Mouse (Mus musculus) testis, postnatal 10 days (tissue): ENCODE results near the gene C030005K15Rik.
"Not testable (repeated sequence)": the region's sequence is repeated elsewhere in the genome, so short reads cannot be mapped to it uniquely, and the experiment has no call there.

ENCODE experiments used
- DNase-seq: peaks from one replicate; pipeline ENCODE4 v3.0.0; 2021; ENCODE audit warnings: low spot score

C030005K15Rik gene

GRCm38 (mm10) chr10:97726655-97727054 is at the start of gene C030005K15Rik:
C030005K15Rik (minus strand) TSS chr10:97726755.
- not testable (repeated sequence) for DNase-seq

- no peak for DNase-seq
Measured at GRCm38 (mm10) chr10:97768171-97768749, 41.7 kb upstream of the C030005K15Rik start.

GRCm38 (mm10) chr10:97753821-97754220 is 27.3 kb upstream of the C030005K15Rik start:
- no peak for DNase-seq

DNA sequence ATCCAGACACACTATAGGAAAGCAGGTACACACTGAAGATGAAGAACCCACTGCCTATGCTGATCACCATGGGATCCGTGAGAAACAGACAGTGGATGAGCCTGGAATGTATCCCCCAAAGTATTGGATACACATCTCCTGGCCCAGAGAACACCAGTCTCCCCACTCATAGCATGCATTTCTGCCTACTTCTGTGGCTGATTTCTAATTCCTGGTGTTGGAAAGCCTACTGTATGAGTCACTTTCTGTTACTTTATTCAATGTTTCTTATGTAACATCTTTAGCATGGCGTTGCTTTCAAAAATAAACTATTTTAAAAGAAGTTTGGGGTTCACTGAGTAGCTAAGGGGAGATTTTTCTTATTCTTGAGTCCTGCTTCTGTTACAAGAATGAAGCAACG is 20.7 kb upstream of the C030005K15Rik start:
- no peak for DNase-seq

GRCm38 (mm10) chr10:97725929-97726328 is 626 bp downstream of the C030005K15Rik start:
- DNase-seq: no peak

- no peak for DNase-seq
Measured at GRCm38 (mm10) chr10:97722709-97723108, 3.8 kb downstream of the C030005K15Rik start.

GRCm38 (mm10) chr10:97720625-97721024 is 5.9 kb downstream of the C030005K15Rik start:
- no peak for DNase-seq

GRCm38 (mm10) chr10:97718021-97718420 is 8.5 kb downstream of the C030005K15Rik start:
- DNase-seq: no peak

- no peak for DNase-seq
Measured at GRCm38 (mm10) chr10:97717233-97717632, 9.3 kb downstream of the C030005K15Rik start.

DNA sequence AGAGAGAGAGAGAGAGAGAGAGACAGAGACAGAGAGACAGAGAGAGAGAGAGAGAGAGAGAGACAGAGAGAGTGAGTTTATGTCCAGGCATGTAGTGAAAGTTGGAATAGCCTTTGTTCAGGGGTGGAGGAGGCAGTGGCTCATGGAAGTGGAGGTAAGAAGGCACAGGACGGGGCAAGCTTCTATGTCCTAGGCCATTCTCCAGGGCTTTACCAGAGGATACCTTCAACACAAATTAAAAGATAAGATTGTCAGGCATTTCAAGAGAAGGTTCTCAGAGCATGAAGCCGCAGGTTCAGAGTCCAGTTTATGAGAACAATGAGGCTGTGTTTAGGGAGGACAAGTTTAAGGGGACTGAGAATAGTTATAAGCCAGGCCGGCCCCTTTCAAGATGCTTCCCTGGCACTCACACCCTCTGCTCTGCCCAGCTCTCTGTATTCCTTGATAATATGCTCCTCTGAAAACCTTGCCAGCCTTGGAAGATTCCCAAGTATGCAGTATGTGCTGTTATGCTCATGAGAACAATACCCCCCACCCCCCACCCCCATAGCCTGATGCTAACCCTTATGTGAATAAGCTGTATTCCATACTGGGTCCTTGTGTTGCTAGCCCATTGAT is 11.2 kb downstream of the C030005K15Rik start:
- DNase-seq: no peak

DNA sequence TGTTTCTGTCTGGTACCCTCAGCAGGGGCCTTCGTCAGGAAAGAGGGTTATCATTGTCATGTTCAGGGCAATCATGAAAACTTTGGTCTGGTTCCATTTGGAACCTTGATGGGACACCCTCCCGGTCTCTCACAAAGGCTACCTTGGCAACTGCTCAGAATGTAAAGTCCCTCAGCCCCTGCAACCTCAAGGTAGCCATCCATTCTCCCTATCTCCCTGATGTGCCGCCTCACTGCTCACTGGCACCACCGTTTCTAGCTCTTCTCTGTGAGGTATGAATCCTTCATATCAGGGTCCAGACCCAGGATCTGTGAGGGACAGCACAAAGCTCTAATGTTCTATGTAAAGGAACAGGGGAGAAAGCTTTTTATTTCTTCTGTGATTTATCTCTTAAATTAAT is 12.0 kb downstream of the C030005K15Rik start:
- no peak for DNase-seq

DNA sequence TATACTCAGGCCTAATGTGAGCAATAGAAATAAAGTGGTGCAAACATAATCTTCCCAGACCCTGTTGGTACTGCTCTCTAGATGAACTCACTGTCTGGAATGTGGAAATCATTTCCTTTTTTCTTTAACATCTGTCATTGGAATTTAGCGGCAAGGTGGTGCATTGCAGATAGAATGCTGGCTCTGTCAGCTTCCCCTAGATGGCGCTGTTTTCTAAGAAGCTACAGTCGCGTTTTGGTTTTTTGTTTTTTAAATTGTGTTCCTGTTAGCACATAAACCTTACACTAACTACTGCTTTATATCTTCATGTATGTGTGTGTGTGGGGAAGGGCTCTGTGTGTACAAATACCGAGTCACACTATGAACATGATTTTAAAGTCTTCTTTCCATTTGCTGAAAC is 13.9 kb downstream of the C030005K15Rik start:
- DNase-seq: peak; percentile 46

DNA sequence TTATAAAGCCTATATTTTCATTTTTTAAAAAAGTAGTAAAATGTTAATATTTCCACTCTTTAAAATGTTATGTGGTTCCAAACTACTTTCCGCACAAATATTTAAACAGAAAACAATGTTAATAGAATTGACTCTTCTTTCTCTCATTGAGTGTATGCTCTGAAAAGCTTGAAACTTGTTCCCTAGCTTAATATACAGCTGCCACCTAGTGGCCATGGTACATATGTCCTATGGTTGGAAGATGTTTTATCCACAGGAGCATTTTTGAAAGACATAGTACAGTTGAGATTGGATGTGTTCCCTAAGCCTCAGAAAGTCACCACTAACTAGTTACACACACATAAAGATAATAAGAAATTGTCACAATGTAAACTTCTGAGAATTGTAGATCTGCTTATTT is 22.0 kb downstream of the C030005K15Rik start:
- DNase-seq: peak; percentile 54

DNA sequence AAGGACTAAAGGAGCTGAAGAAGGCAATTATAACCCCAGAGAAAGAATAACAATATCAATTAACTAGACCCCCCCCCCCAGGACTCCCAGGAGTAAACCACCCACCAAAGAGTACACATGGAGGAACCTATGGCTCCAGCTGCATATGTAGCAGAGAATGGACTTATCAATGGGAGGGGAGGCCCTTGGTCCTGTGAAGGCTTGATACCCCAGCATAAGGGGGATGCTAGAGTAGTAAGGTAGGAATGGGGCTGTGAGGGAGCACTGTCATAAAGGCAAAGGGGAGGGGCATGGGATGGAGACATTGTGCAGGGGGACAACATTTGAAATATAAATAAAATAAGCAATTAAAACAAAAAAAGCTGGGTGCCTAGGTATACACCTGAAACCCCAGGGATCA is 24.2 kb downstream of the C030005K15Rik start:
- DNase-seq: no peak

DNA sequence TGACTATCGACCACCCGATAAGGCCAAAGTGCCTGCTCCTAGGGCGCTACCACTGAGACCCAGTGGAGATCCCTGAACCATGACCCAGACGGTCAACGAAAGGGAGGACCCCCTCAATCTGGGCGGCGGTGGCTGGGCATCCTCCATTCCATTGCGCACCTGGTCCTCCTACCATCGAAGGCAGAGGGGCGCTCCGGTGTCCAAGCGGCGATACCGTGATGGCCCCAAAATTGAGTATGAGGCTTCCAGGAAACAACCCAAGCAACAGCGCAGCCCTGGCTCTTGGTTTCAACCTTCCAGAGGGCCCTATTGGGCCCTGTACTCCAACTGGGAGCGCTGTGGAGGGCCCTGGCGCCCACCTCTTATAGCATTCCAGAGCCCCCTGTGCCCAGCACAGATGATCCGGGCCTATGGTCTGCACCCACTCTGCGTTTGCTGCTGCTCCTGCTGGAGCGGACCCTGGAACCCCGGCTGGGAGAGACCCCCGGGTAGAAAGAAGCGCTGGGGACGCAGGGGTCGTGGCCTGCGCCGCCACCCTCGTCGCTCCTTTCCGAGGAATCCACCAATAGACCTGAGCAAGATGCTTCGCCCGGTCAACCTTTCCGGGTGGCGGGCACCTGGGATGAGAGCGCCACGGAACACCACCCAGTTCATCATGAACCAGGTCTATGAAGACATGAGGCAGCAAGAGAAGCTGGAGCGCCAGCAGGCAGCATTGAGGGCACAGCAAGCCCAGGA is 33.0 kb downstream of the C030005K15Rik start:
- peak; percentile 39 for DNase-seq

- DNase-seq: peak; percentile 41
Measured at GRCm38 (mm10) chr10:97692913-97693312, 33.6 kb downstream of the C030005K15Rik start, which contains the start of gene Ccer1. Ccer1 (plus strand) TSS chr10:97693059.

GRCm38 (mm10) chr10:97689425-97689824 is 37.1 kb downstream of the C030005K15Rik start:
- no peak for DNase-seq

GRCm38 (mm10) chr10:97687198-97687597 is 39.4 kb downstream of the C030005K15Rik start:
- no peak for DNase-seq

GRCm38 (mm10) chr10:97682981-97683380 is 43.6 kb downstream of the C030005K15Rik start:
- no peak for DNase-seq
